Mouse (Mus musculus) MEL (cell line): Measurements from ENCODE around the gene Trir. TPM values are rescaled to one million over a fixed set of nuclear protein-coding genes. Genes with fewer than 3 reads are reported as not detected.

Experiments used
- DNase-seq: peaks from one replicate; pipeline ENCODE4 v3.0.0; 2011; ENCODE audit warnings: low read depth, low spot score
- H3K27ac ChIP-seq: 2 replicates; pipeline ENCODE4 v1.5.1; 2012; ENCODE audit warnings: low read depth, mild to moderate bottlenecking, control low read depth, low read length, moderate library complexity; ENCODE audit not compliant: control insufficient read depth
- H3K27me3 ChIP-seq, 2 experiments: fragments of 150-350 bp in 1 of 2; sonication (generic) in 1 of 2; 2 replicates each; pipeline ENCODE4 v1.6.1; 2012; ENCODE audit warnings: low read length in 2 of 2, mild to moderate bottlenecking in 2 of 2, improper control_type of control experiment in 1 of 2, moderate library complexity in 1 of 2; ENCODE audit not compliant: insufficient read depth in 2 of 2, control insufficient read depth in 1 of 2
- H3K36me3 ChIP-seq, 2 experiments: 2 replicates each; pipeline ENCODE4 v1.6.1; 2012 to 2014; ENCODE audit warnings: low read length in 2 of 2, improper control_type of control experiment in 1 of 2, inconsistent platforms in 1 of 2, mild to moderate bottlenecking in 1 of 2; ENCODE audit not compliant: insufficient read depth in 2 of 2, control insufficient read depth in 1 of 2
- H3K4me1 ChIP-seq, 2 experiments: fragments of 150-350 bp in 1 of 2; sonication (generic) in 1 of 2; 2 replicates each; pipeline ENCODE4 v1.6.1; 2012; ENCODE audit warnings: low read length in 2 of 2, improper control_type of control experiment in 1 of 2, mild to moderate bottlenecking in 1 of 2; ENCODE audit not compliant: insufficient read depth in 2 of 2, control insufficient read depth in 1 of 2
- H3K4me3 ChIP-seq, 2 experiments: fragments of 150-350 bp in 1 of 2; sonication (generic) in 1 of 2; 2 replicates each; pipeline ENCODE4 v1.5.1; 2012; ENCODE audit warnings: low read depth in 2 of 2, low read length in 2 of 2, mild to moderate bottlenecking in 2 of 2, moderate library complexity in 2 of 2, control low read depth in 1 of 2, improper control_type of control experiment in 1 of 2; ENCODE audit not compliant: control insufficient read depth in 1 of 2, insufficient read depth in 1 of 2
- H3K79me2 ChIP-seq: 2 replicates; pipeline ENCODE4 v1.6.1; 2012; ENCODE audit warnings: mild to moderate bottlenecking, low read length, moderate library complexity; ENCODE audit not compliant: control insufficient read depth, poor library complexity, insufficient read depth
- H3K9ac ChIP-seq: 2 replicates; pipeline ENCODE4 v1.6.1; 2012; ENCODE audit warnings: low read depth, mild to moderate bottlenecking, control low read depth, low read length, moderate library complexity; ENCODE audit not compliant: control insufficient read depth, poor library complexity, severe bottlenecking
- H3K9me3 ChIP-seq: fragments of 150-350 bp; sonication (generic); replicated peaks from 2 replicates; pipeline ENCODE4 v1.6.1; 2012; ENCODE audit warnings: mild to moderate bottlenecking, low read length, improper control_type of control experiment, moderate library complexity; ENCODE audit not compliant: insufficient read depth
- BHLHE40 ChIP-seq: IDR thresholded peaks from 2 replicates; pipeline ENCODE4 v1.6.1; 2012; ENCODE audit warnings: low read depth, mild to moderate bottlenecking, inconsistent platforms, low read length, improper control_type of control experiment, borderline replicate concordance
- ETS1 ChIP-seq: IDR thresholded peaks from 2 replicates; pipeline ENCODE4 v1.6.1; 2012; ENCODE audit warnings: low read depth, mild to moderate bottlenecking, inconsistent platforms, low read length, improper control_type of control experiment, moderate library complexity
- GABPA ChIP-seq: IDR thresholded peaks from 2 replicates; pipeline ENCODE4 v1.6.1; 2012; ENCODE audit warnings: low read depth, mild to moderate bottlenecking, inconsistent platforms, low read length, improper control_type of control experiment, moderate library complexity
- KAT2A ChIP-seq: conservative IDR thresholded peaks from 2 replicates; pipeline ENCODE4 v1.6.1; 2012; ENCODE audit warnings: low read depth, low read length, improper control_type of control experiment, inconsistent platforms
- MYB ChIP-seq: IDR thresholded peaks from 2 replicates; pipeline ENCODE4 v1.6.1; 2011; ENCODE audit warnings: mild to moderate bottlenecking, low read depth, low read length, improper control_type of control experiment
- NELFE ChIP-seq: IDR thresholded peaks from 2 replicates; pipeline ENCODE4 v1.6.1; 2011; ENCODE audit warnings: low read depth, low read length, improper control_type of control experiment
- NRF1 ChIP-seq: IDR thresholded peaks from 2 replicates; pipeline ENCODE4 v1.6.1; 2014; ENCODE audit warnings: low read depth, mild to moderate bottlenecking, inconsistent platforms, low read length, improper control_type of control experiment, moderate library complexity; ENCODE audit not compliant: poor library complexity, insufficient read depth, severe bottlenecking
- POLR2A ChIP-seq, 2 experiments: IDR thresholded peaks; 2 replicates each; pipeline ENCODE4 v1.6.1; 2011 to 2012; ENCODE audit warnings: low read length in 2 of 2, mild to moderate bottlenecking in 2 of 2, control low read depth in 1 of 2, improper control_type of control experiment in 1 of 2, low read depth in 1 of 2, moderate library complexity in 1 of 2; ENCODE audit not compliant: control insufficient read depth in 1 of 2, insufficient read depth in 1 of 2, poor library complexity in 1 of 2
- POLR2AphosphoS2 ChIP-seq: IDR thresholded peaks from 2 replicates; pipeline ENCODE4 v1.6.1; 2011; ENCODE audit warnings: low read length, improper control_type of control experiment
- RAD21 ChIP-seq: IDR thresholded peaks from 2 replicates; pipeline ENCODE4 v1.6.1; 2011; ENCODE audit warnings: mild to moderate bottlenecking, low read depth, low read length, improper control_type of control experiment
- SIN3A ChIP-seq: IDR thresholded peaks from 2 replicates; pipeline ENCODE4 v1.6.1; 2012; ENCODE audit warnings: low read length, improper control_type of control experiment, inconsistent platforms
- TAL1 ChIP-seq: IDR thresholded peaks from 2 replicates; pipeline ENCODE4 v1.6.1; 2012; ENCODE audit warnings: mild to moderate bottlenecking, inconsistent platforms, low read length, moderate library complexity, mixed read lengths
- TCF12 ChIP-seq: IDR thresholded peaks from 2 replicates; pipeline ENCODE4 v1.6.1; 2014; ENCODE audit warnings: low read depth, mild to moderate bottlenecking, inconsistent platforms, low read length, improper control_type of control experiment, moderate library complexity
- UBTF ChIP-seq: IDR thresholded peaks from 2 replicates; pipeline ENCODE4 v1.6.1; 2012; ENCODE audit warnings: low read depth, mild to moderate bottlenecking, inconsistent platforms, low read length, improper control_type of control experiment, moderate library complexity, borderline replicate concordance; ENCODE audit not compliant: insufficient read depth
- USF1 ChIP-seq: IDR thresholded peaks from 2 replicates; pipeline ENCODE4 v1.6.1; 2014; ENCODE audit warnings: low read depth, mild to moderate bottlenecking, inconsistent platforms, low read length, improper control_type of control experiment, moderate library complexity
- USF2 ChIP-seq, 2 experiments: IDR thresholded peaks; 2 replicates each; pipeline ENCODE4 v1.6.1; 2011 to 2012; ENCODE audit warnings: improper control_type of control experiment in 2 of 2, low read length in 2 of 2, borderline replicate concordance in 1 of 2, inconsistent platforms in 1 of 2, low read depth in 1 of 2, mild to moderate bottlenecking in 1 of 2; ENCODE audit not compliant: insufficient read depth in 1 of 2
- ZC3H11A ChIP-seq: IDR thresholded peaks from 2 replicates; pipeline ENCODE4 v1.6.1; 2012; ENCODE audit warnings: low read depth, mild to moderate bottlenecking, inconsistent platforms, low read length, improper control_type of control experiment
- polyA plus RNA-seq, 2 experiments: library from polyadenylated mRNA; stranded (reverse) in 1 of 2; unstranded in 1 of 2; fragments of >175 nt in 1 of 2; fragments of >200 nt in 1 of 2; gene quantifications; 2 replicates each; pipeline versions ENCODE4 v1.2.1 to v1.2.4; 2012; ENCODE audit warnings: low replicate concordance in 2 of 2, low read depth in 1 of 2; ENCODE audit not compliant: insufficient read length in 2 of 2, insufficient read depth in 1 of 2, missing spikeins in 1 of 2
- total RNA-seq: library from RNA; depleted of rRNA; stranded (reverse); fragments of 300-350 nt; gene quantifications from 2 replicates; pipeline ENCODE4 v1.2.3, GENCODE M21; 2012

The Trir gene
- total and polyA plus RNA-seq, 3 experiments, result 264 to 442 (median 283) TPM

DNA sequence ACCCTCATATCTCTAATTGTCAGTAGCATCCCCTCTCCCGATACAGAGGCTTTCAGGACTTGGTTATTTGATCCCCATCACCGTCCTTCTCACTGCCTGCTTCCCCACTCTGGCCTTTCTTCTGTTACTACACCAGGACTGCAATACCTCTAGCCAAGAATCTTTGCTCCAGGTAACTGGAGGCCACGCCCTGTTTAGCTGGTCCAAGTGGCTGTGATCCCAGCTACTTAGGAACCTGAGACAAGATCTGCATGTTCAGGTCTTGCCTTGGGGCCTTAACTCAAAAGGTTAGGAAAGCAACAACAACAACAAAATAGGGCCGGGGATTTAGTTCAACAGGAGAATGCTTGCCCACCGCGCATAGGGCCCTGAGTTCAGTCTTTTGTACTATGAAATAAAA is 17.0 kb downstream of the Trir start:
- Histone ChIP-seq H3K4me1 (peaks cover 3 to 11% of the 10 kb centered on the region in 2 experiments), H3K36me3 (peaks cover 28 to 54% of the 10 kb centered on the region in 2 experiments), H3K9me3 (no peaks in the 10 kb centered on the region), H3K27me3 (no peaks in the 10 kb centered on the region), H3K9ac (no peak overlapping the region), H3K27ac (no peak overlapping the region), H3K4me3 (no peak overlapping the region), H3K79me2 (peaks cover 38% of the 10 kb centered on the region)
- TF ChIP-seq UBTF (no peak), MYB (no peak), ETS1 (no peak), KAT2A (no peak), TAL1 (no peak), NRF1 (no peak), USF1 (no peak), SIN3A (no peak), BHLHE40 (no peak), POLR2A (IDR thresholded peaks at IDR 0.05; ENCODE audit: control insufficient read depth in 1 of 2, insufficient read depth in 1 of 2, low read depth in 1 of 2, low read length in 2 of 2, poor library complexity in 1 of 2) (no peak), POLR2AphosphoS2 (no peak), ZC3H11A (no peak), GABPA (no peak)
- DNase-seq, result no peak

DNA sequence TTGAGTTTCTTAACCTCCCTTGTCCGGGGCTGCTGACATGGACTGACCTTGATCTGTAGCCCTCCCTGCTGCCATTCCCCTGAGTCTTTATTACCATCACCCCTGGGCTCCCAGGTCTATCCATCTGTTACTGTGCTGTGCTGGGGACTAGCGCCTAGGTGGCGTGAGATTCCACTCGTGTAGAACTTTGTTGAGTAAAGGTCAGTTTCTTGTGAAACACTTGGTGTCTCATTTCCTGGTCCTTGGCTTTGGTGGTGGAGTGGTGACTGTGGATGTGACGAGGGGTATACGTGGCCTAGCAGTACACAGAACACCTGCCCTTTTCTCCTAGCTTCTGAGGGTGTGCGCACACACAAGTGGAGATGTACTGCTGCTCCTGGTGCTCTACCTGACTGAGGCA is 30.7 kb downstream of the Trir start:
- H3K9me3 ChIP-seq, result no peaks in the 10 kb centered on the region
- TF ChIP-seq RAD21, result no peak
- no peak for TF ChIP-seq USF2 (IDR thresholded peaks at IDR 0.05; ENCODE audit: borderline replicate concordance in 1 of 2, insufficient read depth in 1 of 2, low read depth in 1 of 2, low read length in 2 of 2)
- no peak for TF ChIP-seq NELFE
- TF ChIP-seq NRF1, result no peak
- no peak for TF ChIP-seq TCF12
- H3K9ac ChIP-seq, result no peak overlapping the region
- no peak overlapping the region for H3K4me3 ChIP-seq
- peaks cover 0 to 3% of the 10 kb centered on the region in 2 experiments; a peak in 2 of 4 replicates for H3K36me3 ChIP-seq
- 0 out of 2 replicates have a peak, but pooled peaks cover 2% of the 10 kb centered on the region for H3K79me2 ChIP-seq
- no peak overlapping the region for H3K27ac ChIP-seq
- 0 out of 4 replicates have a peak, but pooled peaks cover 0 to 3% of the 10 kb centered on the region in 2 experiments for H3K4me1 ChIP-seq
- DNase-seq, result no peak
- H3K27me3 ChIP-seq, result no peaks in the 10 kb centered on the region
